Mouse (Mus musculus): ENCODE data around the gene Lcn12.

Lcn12 gene

DNA sequence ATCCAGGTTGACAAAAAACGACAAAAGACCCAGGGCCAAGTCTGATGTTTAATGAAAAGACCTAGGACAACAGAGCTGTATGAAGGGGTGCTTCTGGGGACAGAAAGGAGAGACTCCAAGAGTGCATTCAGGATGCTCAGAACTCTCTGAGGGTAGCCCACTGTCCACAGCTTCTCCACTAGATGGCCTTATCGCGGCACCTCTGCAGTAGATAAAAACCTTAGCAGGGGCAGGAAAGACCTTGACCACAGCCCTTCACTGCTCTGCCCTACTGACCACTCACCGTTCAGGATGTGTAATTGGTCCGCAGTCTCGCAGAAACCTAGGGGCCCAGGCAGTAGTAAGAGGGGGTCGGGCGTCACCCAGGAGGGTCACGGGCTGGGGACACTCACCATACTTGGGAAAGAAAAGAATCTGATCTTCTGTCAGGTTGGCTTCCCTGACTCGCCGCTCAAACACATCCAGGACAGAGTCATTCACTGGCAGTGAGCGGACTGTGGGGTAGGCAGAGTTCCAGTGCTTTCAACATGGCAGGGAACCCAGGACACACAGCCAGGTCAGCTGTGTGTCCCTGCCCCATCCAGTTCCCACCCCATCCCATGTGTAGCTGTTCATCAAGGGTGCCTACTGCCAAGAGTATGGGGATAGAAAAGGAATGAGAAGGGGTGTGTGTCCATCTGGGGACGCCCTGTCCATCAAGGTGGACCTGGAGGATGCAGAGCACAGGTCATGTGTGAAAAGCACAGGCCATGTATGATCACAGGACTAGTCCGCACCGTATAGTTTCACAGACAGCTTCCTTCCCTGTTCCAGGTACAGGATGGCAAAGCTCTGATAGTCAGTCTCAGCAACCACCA lies 5.1 kb upstream of the Lcn12 start:
- in situ Hi-C loops (cut with MboI; ENCODE audit: low pct_unique_long_range_greater_than_20kb in 1 of 2, low sequenced_read_pairs in 2 of 2, unreplicated experiment in 1 of 2), result no loop called here

DNA sequence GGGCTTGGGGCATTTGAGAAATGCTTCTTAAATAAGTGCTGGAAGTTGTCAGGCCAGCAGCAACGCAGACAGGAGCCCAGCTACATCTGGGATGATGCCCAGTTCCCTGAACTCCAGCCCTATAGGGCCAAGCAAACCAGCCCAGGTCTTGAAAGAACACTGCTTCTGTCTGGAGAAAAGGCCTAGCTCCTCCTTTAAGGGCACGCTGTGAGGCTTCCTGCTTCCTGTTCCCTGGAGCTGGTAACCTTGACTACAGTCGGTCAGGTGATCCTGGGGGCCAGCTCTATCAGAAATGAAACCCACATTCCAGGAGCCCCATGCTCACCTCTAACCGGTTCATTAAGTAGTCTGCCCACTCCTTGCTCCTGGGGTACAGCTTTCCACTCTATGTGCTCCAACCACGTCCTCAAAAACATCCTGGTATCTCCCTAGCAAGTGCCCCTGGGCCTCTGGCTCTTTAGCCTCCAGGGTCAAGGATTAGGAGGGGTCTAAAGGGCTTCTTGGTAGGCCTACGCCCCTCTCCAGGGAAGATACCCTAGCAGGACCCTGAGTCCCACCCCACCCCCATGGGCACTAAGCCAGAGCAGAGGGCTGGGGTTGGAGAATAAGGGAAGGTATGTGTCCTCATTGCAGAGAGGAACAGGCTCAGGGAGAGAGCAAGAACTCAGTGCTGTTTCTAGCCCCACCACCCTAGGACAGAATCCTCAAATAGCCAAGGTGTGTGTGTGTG lies 4.3 kb upstream of the Lcn12 start:
- in situ Hi-C loops (cut with MboI; ENCODE audit: low pct_unique_long_range_greater_than_20kb in 1 of 2, low sequenced_read_pairs in 2 of 2, unreplicated experiment in 1 of 2), result no loop called here

DNA sequence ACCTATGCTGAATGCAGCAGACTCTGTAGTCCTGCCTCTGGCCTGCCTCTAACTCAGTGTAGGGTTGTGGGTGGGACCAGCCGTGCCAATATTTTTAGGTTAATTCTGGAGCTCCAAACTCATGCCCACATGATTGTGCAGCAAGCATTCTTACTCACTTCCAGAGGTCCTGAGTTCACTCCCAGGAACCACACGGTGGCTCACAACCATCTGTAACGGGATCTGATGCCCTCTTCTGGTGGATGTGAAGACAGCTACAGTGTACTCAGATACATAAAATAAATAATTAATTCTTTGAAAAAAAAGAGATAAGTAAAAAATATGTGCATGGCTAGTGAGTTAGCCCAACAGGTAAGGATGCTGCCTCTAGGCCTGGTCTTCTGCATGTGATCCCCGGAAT lies 2.8 kb upstream of the Lcn12 start:
- in situ Hi-C loops (cut with MboI; ENCODE audit: low pct_unique_long_range_greater_than_20kb in 1 of 2, low sequenced_read_pairs in 2 of 2, unreplicated experiment in 1 of 2), result no loop called here

DNA sequence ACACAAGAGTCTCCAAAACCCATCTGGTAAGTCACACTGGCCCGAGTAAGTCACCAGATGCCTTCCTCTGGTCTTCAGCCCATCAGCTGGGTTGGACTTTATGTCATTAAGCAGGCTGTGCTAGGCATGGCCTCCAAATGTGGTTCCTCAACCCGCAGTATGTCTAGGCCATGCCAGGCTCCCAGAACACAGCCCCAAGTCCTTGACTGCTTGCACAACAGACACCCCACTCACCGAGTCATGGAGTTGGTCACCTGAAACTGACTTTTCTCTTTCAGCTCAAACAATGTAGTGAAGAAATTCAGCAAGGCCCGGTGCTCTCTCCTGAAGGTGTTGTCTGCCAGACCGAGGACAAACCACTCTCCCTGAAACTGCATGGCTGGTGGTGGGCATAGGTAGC lies 723 bp downstream of the Lcn12 start:
- in situ Hi-C loops (cut with MboI; ENCODE audit: low pct_unique_long_range_greater_than_20kb in 1 of 2, low sequenced_read_pairs in 2 of 2, unreplicated experiment in 1 of 2), result no loop called here

DNA sequence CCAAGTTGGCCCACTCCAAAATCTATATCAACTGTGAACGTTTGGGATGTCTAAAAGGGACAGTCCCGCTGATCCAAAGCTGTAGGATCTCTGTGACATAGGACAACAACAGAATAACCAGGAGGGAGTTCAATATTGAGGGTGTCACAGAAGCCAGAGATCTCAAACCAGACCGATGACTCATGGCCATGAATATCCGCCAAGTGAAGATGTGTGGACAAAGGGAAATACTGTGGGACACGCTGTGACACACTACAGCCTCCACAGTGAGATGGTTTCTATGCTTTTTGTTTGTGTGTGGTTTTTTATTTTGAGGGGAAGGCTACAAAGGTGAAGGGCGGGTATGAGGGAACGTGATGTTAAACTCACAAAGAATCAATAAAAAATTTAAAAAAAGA lies 5.0 kb downstream of the Lcn12 start:
- in situ Hi-C loops (cut with MboI; ENCODE audit: low pct_unique_long_range_greater_than_20kb in 1 of 2, low sequenced_read_pairs in 2 of 2, unreplicated experiment in 1 of 2), result no loop called here

DNA sequence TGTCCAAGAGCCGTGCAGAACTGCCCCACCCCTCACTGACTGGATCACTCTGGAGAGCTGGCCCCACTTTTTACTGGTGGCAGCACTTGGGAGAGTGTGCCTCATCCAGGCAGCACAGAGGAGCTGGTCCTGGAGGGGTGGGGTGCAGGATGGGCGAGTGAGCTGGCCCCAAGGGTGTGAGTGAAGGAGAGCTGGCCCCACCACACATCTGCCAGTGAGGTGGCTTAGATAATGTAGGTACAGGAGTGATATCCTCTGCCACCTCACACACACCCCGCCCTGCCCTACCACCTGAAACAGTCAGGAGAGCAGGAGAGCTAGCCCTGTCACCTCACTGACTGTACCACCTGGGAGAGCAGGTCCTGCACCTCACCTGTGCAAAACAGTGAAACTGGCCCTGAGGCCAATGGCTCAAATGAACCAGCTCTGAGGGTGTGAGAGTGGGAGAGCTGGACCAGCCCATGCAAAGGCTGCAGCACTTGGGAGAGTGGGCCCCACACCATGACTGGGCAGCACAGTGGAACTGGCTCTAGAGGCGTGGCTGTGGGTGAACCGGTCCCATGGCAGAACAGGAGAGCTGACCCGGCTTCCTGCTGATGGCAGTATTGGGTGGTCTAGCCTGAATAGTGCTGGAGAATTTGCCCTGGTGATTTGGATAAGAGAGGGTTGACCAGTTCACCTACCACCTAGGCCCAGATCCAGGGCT lies 5.6 kb downstream of the Lcn12 start:
- in situ Hi-C loops (cut with MboI; ENCODE audit: low pct_unique_long_range_greater_than_20kb in 1 of 2, low sequenced_read_pairs in 2 of 2, unreplicated experiment in 1 of 2), result no loop called here

DNA sequence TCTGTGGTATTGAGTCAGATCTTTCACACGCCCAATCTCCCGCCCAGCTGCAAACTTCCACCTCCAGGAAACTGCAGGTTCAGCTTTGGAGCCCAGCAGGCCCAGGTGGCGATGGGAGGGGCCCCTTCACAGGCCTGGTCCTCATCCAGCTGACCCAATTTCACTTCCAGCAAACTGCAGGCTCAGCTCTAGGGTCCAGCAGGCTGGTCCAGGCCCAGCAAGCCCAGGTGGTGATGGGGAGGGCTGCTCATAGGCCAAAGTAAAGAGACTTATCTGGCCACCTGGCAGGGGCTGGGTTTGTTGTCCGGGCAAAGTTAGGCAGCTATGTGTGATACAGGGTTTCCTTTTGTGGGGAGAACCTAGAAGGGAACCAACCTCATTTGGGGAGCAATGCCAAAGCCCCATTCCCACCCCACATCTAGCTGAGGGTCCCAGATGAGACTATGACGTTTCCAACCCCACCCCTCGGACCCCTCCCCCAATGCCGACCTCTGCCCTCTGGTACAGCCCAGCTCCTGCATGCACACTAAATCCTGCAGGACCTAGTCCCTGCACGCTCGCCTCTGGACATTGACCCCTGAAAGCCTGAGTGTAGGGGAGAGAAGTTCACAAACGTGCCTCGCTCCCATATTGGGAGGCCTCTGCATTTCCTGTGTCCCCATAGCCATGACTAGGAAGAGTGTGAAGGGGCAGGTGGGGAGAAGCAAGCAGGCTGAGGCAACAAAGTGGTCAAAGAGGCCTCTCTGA lies 8.6 kb downstream of the Lcn12 start:
- in situ Hi-C loops (cut with MboI; ENCODE audit: low pct_unique_long_range_greater_than_20kb in 1 of 2, low sequenced_read_pairs in 2 of 2, unreplicated experiment in 1 of 2), result no loop called here

DNA sequence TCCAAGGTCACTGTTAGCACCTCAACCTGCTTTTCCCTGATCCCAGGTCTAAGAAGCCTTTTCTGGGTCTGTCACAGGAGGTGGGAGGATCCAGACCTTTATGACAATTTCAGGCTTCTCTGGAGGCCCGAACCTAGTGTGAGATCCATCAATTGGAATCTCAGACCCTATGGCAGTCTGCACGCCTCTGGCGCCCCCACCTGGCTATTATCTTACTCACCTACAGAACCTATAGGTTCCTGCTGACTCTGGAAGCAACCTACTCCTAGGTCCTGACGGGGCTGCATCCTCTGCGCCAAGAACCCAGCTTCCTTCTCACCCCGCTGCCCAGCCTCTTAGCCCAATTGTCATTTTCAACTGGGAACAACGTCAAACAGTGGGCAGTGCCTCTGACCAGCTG lies 10.7 kb downstream of the Lcn12 start:
- in situ Hi-C loops (cut with MboI; ENCODE audit: low pct_unique_long_range_greater_than_20kb in 1 of 2, low sequenced_read_pairs in 2 of 2, unreplicated experiment in 1 of 2), result no loop called here

DNA sequence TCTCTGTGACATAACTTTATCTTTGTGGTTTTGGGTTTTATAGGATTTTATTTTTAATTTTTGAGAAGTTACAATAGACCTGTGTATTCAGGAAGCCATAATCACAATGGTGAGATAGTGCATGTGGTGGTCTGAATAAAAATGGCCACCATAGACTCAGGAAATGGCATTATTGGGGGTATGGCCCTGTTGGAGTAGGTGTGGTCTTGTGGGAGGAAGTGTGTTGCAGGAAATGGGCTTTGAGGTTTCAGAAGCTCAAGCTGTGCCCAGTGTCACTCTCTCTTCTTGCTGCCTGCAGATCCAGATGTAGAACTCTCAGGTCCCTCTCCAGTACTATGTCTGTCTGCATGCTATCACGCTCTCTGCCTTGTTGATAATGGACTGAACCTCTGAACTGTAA lies 13.2 kb downstream of the Lcn12 start:
- in situ Hi-C loops (cut with MboI; ENCODE audit: low pct_unique_long_range_greater_than_20kb in 1 of 2, low sequenced_read_pairs in 2 of 2, unreplicated experiment in 1 of 2), result no loop called here

DNA sequence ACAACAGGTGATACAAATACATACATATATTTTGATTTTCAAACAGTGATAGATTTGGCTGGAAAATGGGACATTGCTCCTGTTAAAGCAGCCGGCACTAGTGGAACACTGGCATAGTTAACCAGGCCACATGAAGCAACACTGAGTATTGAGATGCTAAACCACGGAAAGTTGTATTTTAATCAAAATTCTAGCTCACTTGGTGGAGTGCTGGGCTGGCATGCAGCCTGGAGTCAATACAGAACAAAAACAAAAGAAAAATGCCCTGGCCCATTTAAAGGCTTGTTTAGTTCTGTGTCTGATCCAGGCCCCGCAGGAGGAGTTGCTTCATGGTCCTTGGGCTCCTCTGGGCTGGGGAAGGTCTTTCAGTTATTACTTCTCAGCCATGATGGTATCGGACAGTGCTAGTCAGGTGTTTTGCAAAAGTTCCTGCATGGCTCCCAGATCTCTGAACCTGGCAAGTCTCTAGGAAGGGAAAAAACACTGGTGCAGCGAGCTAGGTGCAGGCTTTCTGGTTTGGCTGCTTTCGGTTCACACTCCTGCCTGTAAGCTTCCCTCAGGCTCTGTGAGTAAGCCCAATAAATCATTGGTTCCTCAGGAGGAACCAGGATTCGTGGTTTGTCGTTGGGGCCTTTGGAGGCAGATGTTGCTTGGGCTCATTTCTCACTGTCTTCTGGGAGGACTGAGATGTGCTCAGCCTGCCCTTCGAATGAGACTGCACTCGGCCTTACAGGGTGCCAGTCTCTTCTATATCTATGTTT lies 14.0 kb downstream of the Lcn12 start:
- in situ Hi-C loops (cut with MboI; ENCODE audit: low pct_unique_long_range_greater_than_20kb in 1 of 2, low sequenced_read_pairs in 2 of 2, unreplicated experiment in 1 of 2), result loop anchor here in 1 of 2 experiments (5.0 kb wide), 1 partner anchor 47 kb away; no protein-coding TSS in a partner anchor

DNA sequence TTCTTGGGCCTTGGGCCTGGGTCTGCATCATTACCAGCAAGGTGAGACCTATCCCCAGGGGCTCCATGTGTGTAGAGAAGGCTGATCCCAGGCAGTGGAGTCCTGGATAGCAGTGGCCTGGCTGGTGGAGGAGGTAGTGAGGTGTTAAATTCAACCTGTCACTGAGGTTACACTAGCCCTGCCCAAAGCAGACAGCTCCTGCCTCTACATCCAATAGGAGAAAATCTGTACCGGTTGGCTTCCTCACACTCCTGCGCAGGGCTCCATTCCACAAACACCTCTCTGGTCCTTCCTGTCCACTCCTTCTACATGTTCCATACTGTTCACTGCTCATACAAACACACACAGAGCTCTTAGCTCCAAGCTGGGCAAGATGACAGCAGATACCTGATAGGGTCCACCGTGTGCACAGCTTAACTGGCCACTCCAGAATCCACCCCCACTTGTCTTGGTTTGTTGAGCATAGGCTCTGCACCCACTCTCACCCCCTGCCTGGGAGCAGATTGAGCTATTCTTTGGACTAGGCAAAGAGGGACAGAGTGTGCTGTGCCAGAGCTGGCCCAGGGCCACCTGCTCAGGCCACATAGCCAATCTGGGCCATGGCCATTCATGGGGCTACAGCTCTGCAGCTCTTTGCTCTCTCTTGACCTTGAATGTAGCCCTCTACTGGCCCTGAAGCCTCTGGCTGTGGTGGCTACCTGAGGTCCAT lies 15.6 kb downstream of the Lcn12 start:
- in situ Hi-C loops (cut with MboI; ENCODE audit: low pct_unique_long_range_greater_than_20kb in 1 of 2, low sequenced_read_pairs in 2 of 2, unreplicated experiment in 1 of 2), result loop anchor here in 1 of 2 experiments (5.0 kb wide), 1 partner anchor 46 kb away; no protein-coding TSS in a partner anchor

DNA sequence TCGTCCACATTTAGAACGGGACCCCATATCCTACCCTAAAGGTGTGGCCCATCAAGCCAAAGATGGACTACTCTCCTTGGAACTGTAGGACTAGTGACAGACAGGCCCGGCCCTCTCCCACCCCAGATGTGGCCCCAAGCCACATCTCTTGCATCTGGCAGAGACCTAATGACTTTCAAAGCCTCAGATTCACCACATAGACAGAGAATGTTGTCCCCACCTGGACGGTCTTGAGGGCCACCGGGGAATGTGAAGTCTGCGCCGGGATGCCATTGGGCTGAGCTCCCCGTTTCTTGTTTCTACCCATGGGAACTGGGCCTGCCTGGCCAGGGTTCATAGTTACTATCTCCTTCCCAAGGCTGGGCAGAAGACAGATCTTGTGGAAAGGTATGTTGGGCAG lies 16.2 kb downstream of the Lcn12 start:
- in situ Hi-C loops (cut with MboI; ENCODE audit: low pct_unique_long_range_greater_than_20kb in 1 of 2, low sequenced_read_pairs in 2 of 2, unreplicated experiment in 1 of 2), result loop anchor here in 1 of 2 experiments (5.0 kb wide), 1 partner anchor 45 kb away; no protein-coding TSS in a partner anchor

DNA sequence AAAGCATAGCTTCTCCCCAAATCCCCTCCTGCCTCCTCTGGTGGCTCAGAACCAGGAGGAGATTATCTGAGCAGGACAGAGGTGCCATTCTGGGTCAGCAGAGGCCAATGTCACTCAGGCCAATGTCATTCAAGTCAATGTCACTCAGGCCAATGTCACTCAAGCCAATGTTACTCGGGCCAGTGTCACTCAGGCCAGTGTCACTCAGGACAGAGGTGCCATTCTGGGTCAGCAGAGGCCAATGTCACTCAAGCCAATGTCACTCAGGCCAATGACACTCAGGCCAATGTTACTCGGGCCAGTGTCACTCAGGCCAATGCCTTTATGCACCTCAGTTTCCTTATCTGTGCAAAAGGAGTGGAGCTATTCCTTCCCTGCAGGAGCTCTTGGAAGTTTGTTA lies 21.2 kb downstream of the Lcn12 start:
- in situ Hi-C loops (cut with MboI; ENCODE audit: low pct_unique_long_range_greater_than_20kb in 1 of 2, low sequenced_read_pairs in 2 of 2, unreplicated experiment in 1 of 2), result no loop called here

DNA sequence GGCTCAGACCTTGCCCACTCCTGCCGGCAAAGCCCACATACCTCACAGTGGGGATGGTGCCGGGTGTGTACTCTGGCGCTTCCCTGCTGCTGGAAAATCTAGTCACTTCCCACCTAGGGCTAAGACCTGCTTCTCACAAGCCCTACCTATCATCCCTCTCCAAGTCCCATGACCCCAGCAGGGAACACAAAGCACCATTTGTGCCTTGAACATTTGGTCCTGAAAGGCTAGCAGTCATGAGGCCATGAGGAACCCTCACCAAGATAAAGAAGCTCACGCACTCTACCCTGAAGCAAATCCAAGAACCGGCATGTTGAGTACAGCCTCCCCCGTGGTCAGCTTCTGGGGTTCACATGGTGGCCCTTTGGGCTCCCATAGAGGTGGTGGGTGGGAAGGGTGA lies 23.7 kb downstream of the Lcn12 start, which contains the start of gene Ptgds:
Gene Ptgds (minus strand): TSS at position 78 of the 400 bp plus-strand sequence.
- in situ Hi-C loops (cut with MboI; ENCODE audit: low pct_unique_long_range_greater_than_20kb in 1 of 2, low sequenced_read_pairs in 2 of 2, unreplicated experiment in 1 of 2), result no loop called here

DNA sequence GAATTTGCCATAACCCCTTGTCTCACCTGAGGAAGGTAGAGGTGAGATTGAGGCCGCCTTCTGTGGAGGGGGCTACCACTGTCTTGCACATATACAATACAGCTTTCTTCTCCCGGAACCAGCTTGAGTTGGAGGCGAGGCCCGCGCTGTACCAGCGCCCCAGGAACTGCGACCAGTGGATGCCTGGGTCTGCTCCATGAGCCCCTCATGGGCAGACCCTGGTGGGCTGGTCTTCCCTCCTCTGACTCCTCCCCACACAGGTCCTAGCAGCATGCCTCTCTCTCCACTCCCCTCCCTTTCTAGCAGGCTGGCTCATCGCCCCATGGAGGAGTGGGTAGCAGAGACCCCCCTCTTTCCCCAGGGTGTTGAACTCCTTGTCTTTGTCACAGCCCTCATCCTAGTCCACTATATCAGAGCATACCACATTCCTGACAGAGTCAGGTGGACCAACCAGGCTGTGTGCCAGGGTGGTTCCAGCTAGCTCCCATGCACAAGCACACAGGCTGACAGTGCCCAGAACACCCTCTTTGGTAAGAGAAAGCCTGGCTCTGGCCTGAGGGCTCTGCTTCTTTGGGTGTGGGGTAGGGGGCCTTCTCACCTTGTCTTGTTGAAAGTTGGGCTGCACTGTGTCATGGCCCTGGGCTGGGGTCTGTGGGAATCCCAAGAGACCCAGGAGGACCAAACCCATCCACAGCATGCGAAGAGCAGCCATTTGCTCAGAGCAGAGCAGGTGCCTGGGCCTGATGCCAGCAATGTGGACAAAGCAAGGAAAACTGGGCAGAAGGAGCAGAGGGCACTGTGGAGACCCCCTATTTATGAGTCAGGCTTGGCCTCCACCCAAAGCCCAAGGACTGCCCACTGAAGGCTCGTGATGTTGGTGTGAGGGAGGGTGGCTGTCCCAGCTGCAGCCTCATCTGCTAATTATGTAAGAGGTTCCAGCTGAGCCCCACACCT lies 24.5 kb downstream of the Lcn12 start:
- in situ Hi-C loops (cut with MboI; ENCODE audit: low pct_unique_long_range_greater_than_20kb in 1 of 2, low sequenced_read_pairs in 2 of 2, unreplicated experiment in 1 of 2), result no loop called here

DNA sequence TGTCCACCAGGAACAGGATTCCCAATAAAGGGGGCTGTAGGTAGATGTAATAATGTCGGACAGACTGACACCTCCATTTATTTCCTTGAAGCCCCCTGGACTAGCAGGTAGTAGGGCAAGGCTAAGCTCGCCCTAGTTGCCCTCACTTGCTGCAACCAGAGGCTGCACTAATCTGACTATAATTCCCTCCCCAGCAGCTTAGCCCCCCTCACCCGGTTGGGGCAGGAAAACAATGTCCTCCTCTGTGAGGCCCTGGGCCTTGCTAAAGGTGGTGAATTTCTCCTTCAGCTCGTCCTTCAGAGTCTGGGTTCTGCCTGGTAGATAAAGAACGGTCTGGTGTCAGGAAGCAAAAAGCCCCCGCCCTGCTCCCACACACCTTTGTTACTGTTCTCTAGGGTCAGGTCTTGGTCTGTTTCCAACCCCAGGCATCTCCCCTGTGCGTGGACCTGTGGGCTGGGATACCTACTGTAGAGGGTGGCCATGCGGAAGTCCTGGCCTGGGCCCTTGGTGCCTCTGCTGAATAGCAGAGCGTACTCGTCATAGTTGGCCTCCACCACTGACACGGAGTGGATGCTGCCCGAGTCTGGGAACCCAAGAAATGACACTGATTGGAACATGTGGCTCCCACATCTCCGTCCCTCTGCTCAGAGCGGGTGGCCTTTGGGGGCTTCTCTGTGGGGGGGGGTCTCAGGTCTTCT lies 26.0 kb downstream of the Lcn12 start:
- in situ Hi-C loops (cut with MboI; ENCODE audit: low pct_unique_long_range_greater_than_20kb in 1 of 2, low sequenced_read_pairs in 2 of 2, unreplicated experiment in 1 of 2), result no loop called here
